Mouse (Mus musculus) limb, embryonic 13.5 days (tissue): ENCODE measurements at regions not wholly inside any gene's neighbourhood (a gene's known extent, or its start where the extent isn't known, plus 50 kb on each side); places are given as distances from the start of the nearest gene placed in this dataset.
A peak's percentile ranks its signal among the peaks of the same experiment; 100 is the strongest.

Source experiments
- ATAC-seq: fragments of 200-750 bp; cut with Nextera tagmentation; 2 replicates; pipeline ENCODE4 v1.8.0; 2017; ENCODE audit warnings: low read depth, moderate number of reproducible peaks, moderate TSS enrichment; ENCODE audit not compliant: low FRiP score
- H3K27ac ChIP-seq: fragments of 300-500 bp; sonication (generic); 2 replicates; pipeline ENCODE4 v1.5.1; 2015; ENCODE audit warnings: inconsistent platforms, mild to moderate bottlenecking, moderate library complexity
- H3K27me3 ChIP-seq: fragments of 300-500 bp; sonication (generic); 2 replicates; pipeline ENCODE4 v1.6.1; 2015; ENCODE audit warnings: mild to moderate bottlenecking, inconsistent platforms
- H3K36me3 ChIP-seq: fragments of 300-500 bp; sonication (generic); 2 replicates; pipeline ENCODE4 v1.6.1; 2015; ENCODE audit warnings: inconsistent platforms, mild to moderate bottlenecking, moderate library complexity
- H3K4me1 ChIP-seq: fragments of 300-500 bp; sonication (generic); 2 replicates; pipeline ENCODE4 v1.6.1; 2015; ENCODE audit warnings: inconsistent platforms
- H3K4me2 ChIP-seq: fragments of 300-500 bp; sonication (generic); replicated peaks from 2 replicates; pipeline ENCODE4 v1.6.1; 2015; ENCODE audit warnings: inconsistent platforms, mild to moderate bottlenecking, moderate library complexity
- H3K4me3 ChIP-seq: fragments of 300-500 bp; sonication (generic); 2 replicates; pipeline ENCODE4 v1.5.1; 2015; ENCODE audit warnings: moderate library complexity, mild to moderate bottlenecking, inconsistent platforms
- H3K9ac ChIP-seq: fragments of 300-500 bp; sonication (generic); 2 replicates; pipeline ENCODE4 v1.6.1; 2015; ENCODE audit warnings: mild to moderate bottlenecking, inconsistent platforms
- H3K9me3 ChIP-seq: fragments of 300-500 bp; sonication (generic); 2 replicates; pipeline ENCODE4 v1.6.1; 2016; ENCODE audit warnings: inconsistent platforms
- WGBS: fragments of 180-500 bp; shearing (Covaris S2); methylation state at CpG from one replicate; pipeline ENCODE4 v1.1.7; 2015; 5-methylcytosine and 5-hydroxymethylcytosine counted together

DNA sequence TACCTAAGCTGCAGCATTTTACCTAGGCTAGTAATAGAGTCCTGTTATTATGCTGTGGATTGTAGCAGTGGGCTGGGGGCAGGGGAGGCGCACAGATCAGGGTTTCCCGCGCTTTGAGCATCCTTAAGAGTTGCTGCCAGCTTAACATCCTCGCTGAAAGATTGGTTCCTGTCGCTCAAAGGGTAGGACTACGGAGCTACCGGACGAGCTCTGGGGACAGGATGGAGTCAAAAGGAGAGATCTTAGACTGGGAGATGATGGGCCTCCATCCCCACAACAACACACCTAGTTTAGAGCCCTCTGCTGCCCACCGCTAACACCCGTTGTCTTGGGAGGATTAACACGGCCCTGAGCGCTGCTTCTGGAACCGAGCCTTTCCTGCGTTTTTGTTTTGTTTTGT is 157.9 kb upstream of the Cypt12 start:
- no peaks in the 10 kb centered on the region for H3K9me3 ChIP-seq
- no peaks in the 10 kb centered on the region for H3K36me3 ChIP-seq
- no peak overlapping the region for H3K9ac ChIP-seq
- ATAC-seq = no peak
- H3K27ac ChIP-seq = no peak overlapping the region
- peaks cover 96% of the 10 kb centered on the region for H3K27me3 ChIP-seq
- peaks cover 28% of the 10 kb centered on the region for H3K4me1 ChIP-seq
- H3K4me3 ChIP-seq = no peak overlapping the region
- no peak overlapping the region for H3K4me2 ChIP-seq
- WGBS = 0% methylated on average over 14 of the region's 14 CpGs

DNA sequence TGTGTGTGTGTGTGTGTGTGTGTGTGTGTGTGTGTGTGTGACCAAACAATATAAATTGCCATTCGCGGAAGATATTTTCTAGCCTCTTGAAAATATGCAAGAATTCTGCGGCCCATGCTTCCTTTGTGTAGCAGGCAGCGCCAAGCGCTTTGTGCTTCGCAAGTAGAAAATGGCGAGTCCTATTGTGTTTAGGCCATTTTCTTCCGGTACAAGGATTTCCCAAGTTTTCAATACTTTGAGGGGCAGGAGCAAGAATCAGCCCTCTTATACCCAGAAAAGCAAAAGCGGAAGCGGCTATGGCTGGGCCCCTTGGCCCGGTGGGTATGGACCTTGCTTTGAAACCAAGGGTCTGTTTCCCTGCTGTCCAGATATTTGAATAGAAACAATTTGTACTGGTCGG is 157.4 kb upstream of the Cypt12 start:
- Histone ChIP-seq H3K9ac (no peak overlapping the region), H3K4me1 (peaks cover 26% of the 10 kb centered on the region), H3K9me3 (no peaks in the 10 kb centered on the region), H3K4me2 (no peak overlapping the region), H3K4me3 (no peak overlapping the region), H3K27ac (no peak overlapping the region), H3K36me3 (no peaks in the 10 kb centered on the region), H3K27me3 (peaks cover 96% of the 10 kb centered on the region)
- no peak for ATAC-seq
- WGBS = under 1% methylated on average over 12 of the region's 12 CpGs

DNA sequence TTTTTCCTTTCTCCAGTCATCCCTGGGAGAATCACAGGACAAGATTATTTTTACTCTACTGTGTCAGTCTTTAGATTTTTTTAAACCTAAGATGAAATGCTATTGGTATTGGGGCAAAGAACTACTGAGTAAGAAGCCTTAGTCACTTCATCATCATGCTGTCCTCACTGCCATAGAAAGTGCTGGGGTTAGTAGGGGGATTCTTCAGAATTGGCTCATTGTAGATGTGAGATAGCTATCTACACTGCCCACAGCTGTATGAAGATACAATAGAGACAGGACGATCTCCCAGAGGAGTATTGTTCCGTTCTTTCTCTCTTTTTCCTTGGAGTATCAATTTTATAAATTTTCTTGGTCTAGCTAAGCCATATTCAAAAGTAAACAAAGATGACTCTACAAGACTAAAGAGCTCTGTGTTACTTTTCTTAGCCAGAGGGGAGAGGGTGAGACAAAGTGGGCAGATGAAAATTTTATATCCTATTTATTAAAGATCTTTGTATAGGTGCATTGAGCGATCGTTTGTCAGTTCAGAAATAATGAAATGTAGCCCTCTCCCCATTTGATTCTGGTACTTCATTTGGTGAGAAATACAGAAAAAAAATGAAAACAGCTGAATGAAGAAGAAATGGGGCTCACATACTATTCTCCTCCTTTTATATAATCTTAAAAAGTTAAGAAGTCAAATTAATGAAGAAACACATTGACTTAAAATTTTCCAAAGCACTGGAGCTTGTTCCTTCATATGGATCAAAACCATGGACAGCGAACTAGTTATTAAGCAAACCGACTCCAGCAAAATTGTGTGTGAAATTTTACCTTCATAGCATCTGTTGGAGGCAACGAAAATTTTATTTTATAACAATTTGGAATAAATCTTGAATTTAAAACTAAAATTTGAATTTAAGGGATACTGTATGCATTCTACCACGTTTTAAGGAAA is 156.6 kb upstream of the Cypt12 start:
- Histone ChIP-seq H3K4me3 (no peak overlapping the region), H3K4me2 (no peak overlapping the region), H3K27me3 (peaks cover 96% of the 10 kb centered on the region), H3K9me3 (no peaks in the 10 kb centered on the region), H3K9ac (no peak overlapping the region), H3K4me1 (peaks cover 18% of the 10 kb centered on the region), H3K27ac (no peak overlapping the region), H3K36me3 (no peaks in the 10 kb centered on the region)
- ATAC-seq = no peak
- 19% methylated on average over 8 of the region's 8 CpGs for WGBS

DNA sequence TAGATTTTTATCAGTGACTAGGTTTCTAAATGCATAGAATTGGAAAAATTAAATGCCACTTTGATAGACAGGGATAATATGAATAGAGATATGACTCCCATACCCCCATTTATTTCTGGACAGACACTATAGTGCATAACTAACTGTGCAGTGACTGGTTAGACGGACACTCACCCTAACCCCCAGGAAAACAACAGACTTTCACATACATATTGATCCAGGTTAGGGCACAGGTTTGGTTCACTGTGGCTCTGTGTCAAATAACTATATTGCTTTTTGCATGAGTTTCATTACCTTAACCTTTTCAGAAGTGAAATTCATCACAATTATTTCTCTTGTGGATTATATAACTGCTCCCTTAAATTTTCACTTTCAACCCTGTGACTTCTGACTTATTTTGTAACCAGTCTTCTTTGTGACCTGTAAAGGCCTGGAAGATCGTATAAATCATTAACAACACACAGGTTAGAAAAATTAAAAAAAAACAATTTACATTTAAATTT is 155.6 kb upstream of the Cypt12 start:
- H3K4me3 ChIP-seq = no peak overlapping the region
- H3K9ac ChIP-seq = no peak overlapping the region
- peaks cover 15% of the 10 kb centered on the region; the same call in 1 of the 2 replicates for H3K4me1 ChIP-seq
- WGBS = 39% methylated on average over 2 of the region's 2 CpGs
- no peaks in the 10 kb centered on the region for H3K9me3 ChIP-seq
- no peak for ATAC-seq
- peaks cover 95% of the 10 kb centered on the region for H3K27me3 ChIP-seq
- no peak overlapping the region for H3K4me2 ChIP-seq
- H3K36me3 ChIP-seq = no peaks in the 10 kb centered on the region
- H3K27ac ChIP-seq = no peak overlapping the region

DNA sequence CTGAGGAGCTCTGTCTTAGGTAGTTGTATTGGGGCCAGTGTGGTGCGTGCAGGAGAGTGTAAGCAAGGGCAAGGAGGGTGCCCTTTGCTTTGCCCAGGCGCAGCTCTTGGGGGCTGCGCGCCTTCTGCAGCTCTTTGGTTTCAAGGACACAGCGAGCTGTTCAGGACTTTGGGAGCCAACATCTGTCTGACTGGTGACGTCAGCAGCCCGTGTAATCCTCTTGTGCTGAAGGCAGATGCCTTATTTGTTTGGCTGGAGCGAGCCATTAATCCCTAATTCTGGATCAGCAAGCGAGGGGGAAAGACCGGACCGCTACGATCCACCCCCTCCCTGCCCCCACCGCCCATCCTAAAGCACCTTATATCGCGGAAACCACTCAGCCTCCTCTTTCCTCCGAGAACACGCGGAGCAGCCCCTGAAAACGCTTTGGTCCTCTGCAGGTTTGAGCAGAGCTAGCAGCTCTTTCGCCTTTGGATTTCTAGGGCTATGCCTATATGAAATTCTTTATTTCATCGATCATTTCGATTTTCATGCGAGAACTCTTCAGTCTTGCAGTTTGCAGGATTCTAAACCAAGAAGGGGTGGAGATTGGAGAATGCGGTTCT is 154.5 kb upstream of the Cypt12 start:
- Histone ChIP-seq H3K9me3 (no peaks in the 10 kb centered on the region), H3K9ac (no peak overlapping the region), H3K4me3 (peak overlapping the region; percentile 31), H3K4me1 (peaks cover 15% of the 10 kb centered on the region; the same call in 1 of the 2 replicates), H3K27me3 (peaks cover 91% of the 10 kb centered on the region), H3K4me2 (peak overlapping the region; percentile 56), H3K36me3 (no peaks in the 10 kb centered on the region), H3K27ac (no peak overlapping the region)
- WGBS = under 1% methylated on average over 24 of the region's 24 CpGs
- ATAC-seq = no peak

DNA sequence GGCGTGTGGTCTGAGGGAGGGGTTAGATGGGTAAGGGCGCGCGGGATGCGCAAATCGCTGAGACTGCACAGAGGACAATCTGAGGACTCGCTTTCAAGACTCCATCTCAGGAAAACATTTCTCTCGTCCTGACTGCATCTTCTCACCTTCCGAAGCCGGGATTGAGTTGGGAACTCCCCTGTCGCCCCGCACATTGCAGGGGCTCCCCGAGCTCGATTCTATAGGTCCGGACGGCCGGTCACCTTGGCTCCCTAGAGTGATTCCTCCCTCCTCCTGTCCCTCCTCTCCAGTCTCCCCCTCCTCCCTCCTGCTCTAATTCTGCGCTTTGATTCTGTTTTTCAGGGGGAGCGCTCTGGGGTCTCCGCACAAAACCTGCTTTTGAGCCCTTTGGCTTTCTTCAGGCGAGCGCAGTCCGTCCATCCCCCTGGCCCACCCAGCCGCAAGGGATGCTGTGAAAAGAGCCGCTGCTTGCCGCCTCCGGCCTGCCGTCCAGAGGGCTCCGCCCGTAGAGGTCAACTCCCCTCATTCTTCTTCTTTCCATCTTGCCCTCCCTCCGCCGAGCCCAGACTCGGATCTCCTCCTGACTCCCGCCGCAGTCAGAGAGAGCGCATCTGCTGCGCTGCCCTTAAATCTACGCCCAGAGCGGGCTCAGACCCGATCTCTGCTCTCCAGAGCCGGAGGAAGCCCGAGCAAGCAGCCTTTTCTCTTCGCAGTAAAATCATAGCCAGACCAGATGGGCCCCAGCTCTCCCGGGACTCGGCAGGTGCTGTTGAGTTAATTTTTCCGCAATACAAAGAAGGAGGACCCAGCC is 153.8 kb upstream of the Cypt12 start:
- Histone ChIP-seq H3K27me3 (peaks cover 84% of the 10 kb centered on the region), H3K27ac (no peak overlapping the region), H3K4me1 (peaks cover 15% of the 10 kb centered on the region; the same call in 1 of the 2 replicates), H3K4me3 (peak overlapping the region; percentile 31), H3K36me3 (no peaks in the 10 kb centered on the region), H3K4me2 (peak overlapping the region; percentile 56), H3K9me3 (no peaks in the 10 kb centered on the region), H3K9ac (0 out of 2 replicates have a peak overlapping the region, but pooled peaks have one; percentile 4)
- under 1% methylated on average over 46 of the region's 46 CpGs for WGBS
- ATAC-seq = no peak

DNA sequence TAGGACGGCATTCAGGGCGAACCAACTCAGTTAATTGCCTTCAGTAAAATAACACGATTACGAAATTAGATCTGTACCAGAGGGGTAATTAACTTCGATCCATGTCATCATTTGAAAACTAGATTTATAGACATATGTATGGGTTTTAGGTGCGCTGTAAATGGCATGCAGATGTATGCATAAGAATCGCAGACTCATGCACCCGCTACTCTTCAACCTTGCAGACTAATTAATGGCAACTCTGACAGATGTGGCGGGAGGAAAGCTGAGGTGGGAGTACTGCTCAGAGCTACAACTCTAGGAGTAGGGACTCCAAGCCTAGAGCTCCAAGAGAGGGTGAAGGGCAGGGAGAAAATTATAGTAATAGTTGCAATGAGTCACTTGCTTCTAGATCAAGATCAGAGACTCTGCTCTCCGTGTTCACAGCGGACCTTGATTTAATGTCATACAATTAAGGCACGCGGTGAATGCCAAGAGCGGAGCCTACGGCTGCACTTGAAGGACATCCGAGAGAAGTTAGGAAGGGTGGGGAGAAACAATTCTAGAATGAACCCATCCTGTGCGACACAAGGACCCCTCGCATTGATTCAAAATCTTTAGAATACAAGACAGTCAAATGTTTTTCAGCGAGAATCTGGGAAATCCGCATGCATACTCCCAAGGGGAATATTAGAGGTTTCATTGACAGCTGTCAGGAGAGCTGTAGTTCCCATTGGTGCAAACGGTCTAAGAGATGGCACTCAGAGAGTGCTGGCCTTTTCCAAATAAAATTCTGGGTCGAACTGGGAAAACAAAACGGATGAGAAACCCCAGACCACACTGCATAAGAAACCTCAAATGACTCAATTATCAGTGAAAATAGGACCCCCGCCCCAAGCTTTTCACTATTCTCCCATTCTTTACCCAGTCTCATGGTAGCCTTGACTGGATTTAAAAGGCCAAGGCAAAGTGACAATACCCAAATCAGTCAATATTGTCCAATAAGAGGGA is 152.6 kb upstream of the Cypt12 start:
- H3K27ac ChIP-seq = no peak overlapping the region
- no peak overlapping the region for H3K4me2 ChIP-seq
- peaks cover 15% of the 10 kb centered on the region; the same call in 1 of the 2 replicates for H3K4me1 ChIP-seq
- H3K27me3 ChIP-seq = peaks cover 73% of the 10 kb centered on the region
- 1% methylated on average over 24 of the region's 24 CpGs for WGBS
- no peaks in the 10 kb centered on the region for H3K36me3 ChIP-seq
- H3K4me3 ChIP-seq = no peak overlapping the region
- ATAC-seq = no peak
- H3K9ac ChIP-seq = no peak overlapping the region
- H3K9me3 ChIP-seq = no peaks in the 10 kb centered on the region

DNA sequence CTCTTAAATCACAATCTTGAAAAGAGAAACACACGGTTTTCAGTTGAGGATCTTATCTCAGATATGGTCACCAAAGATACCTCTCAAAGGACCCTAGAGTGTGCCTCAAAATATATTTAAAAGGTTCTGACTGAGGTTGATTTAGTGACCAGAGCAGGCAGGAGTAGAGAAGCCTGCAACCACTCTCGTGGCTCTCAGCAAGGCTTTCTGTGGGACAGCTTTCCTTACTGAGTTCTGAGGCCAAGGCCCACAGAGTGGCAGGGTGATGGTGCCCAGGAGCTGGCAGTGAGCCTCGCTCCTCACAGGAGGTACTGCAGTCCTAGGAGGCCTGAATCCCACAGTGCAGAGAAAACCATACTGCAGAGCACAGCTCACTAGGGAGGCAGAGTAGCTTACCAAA is 151.4 kb upstream of the Cypt12 start:
- H3K9me3 ChIP-seq = no peaks in the 10 kb centered on the region
- H3K4me1 ChIP-seq = peaks cover 15% of the 10 kb centered on the region; the same call in 1 of the 2 replicates
- peaks cover 61% of the 10 kb centered on the region for H3K27me3 ChIP-seq
- no peaks in the 10 kb centered on the region for H3K36me3 ChIP-seq
- 12% methylated on average over 3 of the region's 3 CpGs for WGBS
- no peak overlapping the region for H3K9ac ChIP-seq
- H3K4me2 ChIP-seq = no peak overlapping the region
- H3K4me3 ChIP-seq = no peak overlapping the region
- no peak overlapping the region for H3K27ac ChIP-seq
- no peak for ATAC-seq

DNA sequence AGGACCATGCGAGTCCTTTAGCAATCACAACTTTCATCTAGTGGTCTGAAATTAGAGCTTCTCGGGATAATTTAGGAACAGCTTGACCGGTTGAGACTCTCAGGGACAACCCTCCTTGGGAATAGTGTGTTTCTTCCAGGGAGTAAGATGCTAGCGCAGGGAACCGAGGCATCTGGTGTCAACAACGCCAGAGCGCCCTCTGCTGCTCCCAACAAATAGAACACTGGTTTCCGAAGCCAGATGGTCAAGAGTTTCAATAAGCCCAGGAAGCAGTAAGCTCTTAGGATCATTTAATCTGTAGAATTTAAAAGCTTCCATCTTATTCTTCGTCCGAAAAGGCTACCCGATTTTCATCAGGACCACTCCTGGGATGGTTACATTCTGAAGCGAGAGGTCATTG is 149.8 kb upstream of the Cypt12 start:
- WGBS = 4% methylated on average over 12 of the region's 12 CpGs
- Histone ChIP-seq H3K27ac (no peak overlapping the region), H3K27me3 (peaks cover 48% of the 10 kb centered on the region), H3K4me2 (no peak overlapping the region), H3K36me3 (no peaks in the 10 kb centered on the region), H3K4me1 (peaks cover 15% of the 10 kb centered on the region; the same call in 1 of the 2 replicates), H3K4me3 (no peak overlapping the region), H3K9ac (no peak overlapping the region), H3K9me3 (no peaks in the 10 kb centered on the region)
- no peak for ATAC-seq

DNA sequence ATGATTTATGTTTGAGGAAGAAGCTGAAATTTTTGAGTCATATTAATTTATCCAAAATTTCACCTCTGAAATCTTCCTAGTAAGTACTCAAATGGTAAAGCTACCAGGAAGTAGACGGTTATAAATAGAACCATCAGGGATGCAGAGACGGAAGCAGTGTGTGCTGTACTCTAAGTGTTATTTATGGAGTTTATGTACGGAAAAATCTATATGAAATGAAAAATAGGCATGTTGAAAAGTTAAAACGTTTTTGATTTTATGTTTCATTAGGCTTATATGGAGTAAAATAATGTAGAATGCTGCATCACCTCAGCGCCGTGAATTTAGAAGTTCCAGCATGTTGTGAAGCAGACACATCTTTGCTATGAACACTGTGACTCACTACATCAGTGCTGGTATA is 149.1 kb upstream of the Cypt12 start:
- no peak overlapping the region for H3K4me2 ChIP-seq
- no peak overlapping the region for H3K9ac ChIP-seq
- peaks cover 41% of the 10 kb centered on the region for H3K27me3 ChIP-seq
- no peak overlapping the region for H3K27ac ChIP-seq
- WGBS = 47% methylated on average over 6 of the region's 6 CpGs
- no peaks in the 10 kb centered on the region for H3K9me3 ChIP-seq
- no peak overlapping the region for H3K4me3 ChIP-seq
- ATAC-seq = no peak
- peaks cover 9% of the 10 kb centered on the region; the same call in 1 of the 2 replicates for H3K4me1 ChIP-seq
- H3K36me3 ChIP-seq = no peaks in the 10 kb centered on the region

DNA sequence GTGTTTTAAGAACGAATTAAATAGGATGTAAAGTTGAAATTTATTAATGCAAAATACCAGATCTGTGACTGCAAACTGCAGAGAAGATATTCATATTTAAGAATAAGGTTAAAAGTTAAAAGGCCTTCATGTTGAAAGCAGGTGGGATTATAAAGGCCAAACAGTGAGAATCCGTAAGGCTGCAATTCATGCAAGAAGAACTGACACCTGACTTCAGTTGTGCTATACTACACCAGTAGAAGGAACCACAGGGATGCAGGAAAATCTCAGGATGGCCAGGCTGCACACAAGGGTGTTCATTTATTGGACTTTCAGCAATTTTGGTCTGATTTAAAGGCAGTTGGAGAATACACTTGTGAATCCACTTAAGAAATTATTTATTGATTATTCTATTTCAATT is 147.4 kb upstream of the Cypt12 start:
- H3K9me3 ChIP-seq = no peaks in the 10 kb centered on the region
- WGBS = 74% methylated on average over 2 of the region's 2 CpGs
- no peak overlapping the region for H3K4me2 ChIP-seq
- ATAC-seq = no peak
- no peaks in the 10 kb centered on the region for H3K36me3 ChIP-seq
- H3K4me3 ChIP-seq = no peak overlapping the region
- H3K27me3 ChIP-seq = peaks cover 24% of the 10 kb centered on the region
- H3K27ac ChIP-seq = no peak overlapping the region
- no peak overlapping the region for H3K9ac ChIP-seq
- H3K4me1 ChIP-seq = no peaks in the 10 kb centered on the region
